Mouse (Mus musculus): ENCODE measurements at regions not wholly inside any gene's neighbourhood (a gene's known extent, or its start where the extent isn't known, plus 50 kb on each side); places are given as distances from the start of the nearest gene placed in this dataset.
A peak's percentile ranks its signal among the peaks of the same experiment; 100 is the strongest.

DNA sequence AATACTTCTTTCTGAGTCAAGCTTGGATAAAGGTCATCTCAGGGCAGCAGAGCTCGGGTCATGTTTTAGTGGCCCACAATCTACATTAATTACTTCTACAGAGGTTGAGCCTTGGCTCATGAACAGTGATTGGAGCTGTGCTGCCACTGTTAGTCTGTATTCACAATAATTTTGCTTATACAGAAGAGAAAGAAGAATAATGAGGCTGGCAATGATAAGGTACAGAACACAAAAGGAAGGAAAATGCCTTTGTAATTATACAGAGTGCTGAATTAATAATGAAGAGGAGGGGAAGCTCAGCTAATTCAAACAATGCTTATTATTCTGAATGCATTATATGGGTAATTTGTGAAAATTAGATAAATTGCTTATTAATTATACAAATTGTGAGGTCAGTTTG, 573.9 kb upstream of the Cblb start:
- DNase-seq = no peak

DNA sequence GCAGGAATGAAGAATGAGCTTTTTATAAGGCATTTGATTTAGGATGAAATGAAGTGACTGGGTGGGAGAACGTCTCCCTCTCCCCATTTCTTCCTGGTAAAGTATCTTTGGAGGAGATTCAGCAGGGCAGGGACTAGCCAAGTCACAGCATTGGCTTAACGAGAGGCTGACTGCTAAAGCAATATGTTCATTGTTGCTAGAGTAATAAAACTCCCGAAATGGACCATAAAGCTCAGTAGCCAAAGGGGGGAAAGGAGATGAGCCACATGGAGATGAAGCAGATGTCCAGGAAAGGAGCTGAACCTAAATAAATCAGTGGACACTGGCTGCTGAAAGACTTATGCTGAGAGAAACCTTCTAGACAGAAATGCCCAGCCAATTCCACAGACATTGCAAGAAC, 555.3 kb upstream of the Cblb start:
- peak; percentile 59 for DNase-seq

DNA sequence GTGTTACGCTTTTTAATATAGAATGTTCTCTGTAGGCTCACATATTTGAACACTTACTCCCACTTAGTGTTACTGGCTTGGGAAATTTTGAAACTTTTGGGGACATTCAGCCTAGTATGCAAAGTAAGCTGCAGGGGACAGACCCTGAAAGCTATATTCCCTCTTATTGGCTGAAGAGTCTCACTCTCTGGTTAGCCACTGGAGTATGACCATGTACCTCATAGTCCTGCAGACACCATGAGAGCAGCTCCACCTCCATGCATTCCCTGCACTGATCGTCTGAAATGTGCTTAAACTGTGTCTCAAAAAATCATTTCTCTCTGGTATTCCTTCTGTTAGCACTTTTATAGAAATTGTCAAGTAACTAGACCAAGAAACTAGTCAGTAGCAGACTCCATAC, 534.9 kb upstream of the Cblb start:
- no peak for DNase-seq

GRCm38 (mm10) chr16:51497777-51498176, 533.2 kb upstream of the Cblb start:
- no peak for DNase-seq

DNA sequence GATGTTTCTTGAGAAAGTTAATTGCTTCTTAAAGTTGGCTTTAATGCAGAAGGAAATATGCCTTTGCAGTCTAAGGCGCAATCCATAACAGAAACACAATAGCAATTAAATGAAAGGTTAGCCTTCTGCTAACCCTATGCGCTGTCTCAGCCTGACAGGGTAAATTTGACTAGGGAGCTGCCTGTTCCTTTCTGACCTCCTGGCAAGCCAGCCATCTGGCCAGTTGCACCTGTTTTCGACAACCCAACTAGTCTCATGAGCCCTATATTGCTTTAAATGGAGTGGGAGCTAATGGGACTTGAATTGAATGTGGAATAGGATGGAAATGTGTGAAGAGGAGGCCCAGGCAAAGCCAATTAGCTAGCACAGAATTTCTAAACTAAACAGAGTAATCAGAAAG, 513.9 kb upstream of the Cblb start:
- DNase-seq = peak; percentile 87

GRCm38 (mm10) chr16:51520762-51521161, 510.3 kb upstream of the Cblb start:
- no peak for DNase-seq

DNA sequence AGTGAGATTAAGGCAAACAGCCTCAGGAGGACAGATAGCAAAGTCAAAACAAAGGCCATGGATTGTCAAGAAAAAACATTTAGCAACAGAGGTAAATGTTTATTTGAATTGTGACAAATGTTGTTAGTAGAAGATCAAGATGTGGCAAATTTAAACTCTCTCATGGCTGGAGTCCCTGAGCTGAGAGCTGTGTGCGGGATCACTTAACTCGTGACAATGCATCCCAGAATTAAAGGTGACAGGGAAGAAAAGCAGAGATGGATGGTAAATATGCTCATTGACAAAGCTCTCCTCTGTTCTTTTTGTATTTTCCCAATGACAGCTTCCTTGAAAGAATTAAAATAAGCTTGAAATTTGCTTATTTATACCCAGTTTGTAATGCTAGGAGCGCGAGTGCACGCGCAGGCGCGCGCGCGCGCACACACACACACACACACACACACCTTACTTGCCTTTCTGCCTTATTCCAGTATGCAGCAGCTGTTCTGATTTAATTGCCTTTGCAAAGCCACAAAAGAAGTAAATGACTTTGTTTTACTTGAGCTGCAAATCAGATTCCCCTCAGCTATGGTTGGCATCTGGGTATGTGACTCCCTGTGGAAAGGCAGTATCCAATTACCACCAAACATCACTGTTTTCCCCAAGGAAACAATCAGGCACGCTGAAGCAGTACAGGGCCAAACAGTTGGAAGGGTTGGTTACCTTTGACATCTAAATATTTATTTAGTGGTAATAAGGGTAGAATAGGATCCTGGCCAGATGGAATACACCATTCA, 509.5 kb upstream of the Cblb start:
- DNase-seq = no peak

GRCm38 (mm10) chr16:51524023-51524422, 507.0 kb upstream of the Cblb start:
- no peak for DNase-seq

GRCm38 (mm10) chr16:51532496-51532895, 498.5 kb upstream of the Cblb start:
- no peak for DNase-seq

GRCm38 (mm10) chr16:51543769-51544168, 487.3 kb upstream of the Cblb start:
- no peak for DNase-seq

- DNase-seq = no peak
These were observed 484.0 kb upstream of the Cblb start for GRCm38 (mm10) chr16:51547032-51547431.

DNA sequence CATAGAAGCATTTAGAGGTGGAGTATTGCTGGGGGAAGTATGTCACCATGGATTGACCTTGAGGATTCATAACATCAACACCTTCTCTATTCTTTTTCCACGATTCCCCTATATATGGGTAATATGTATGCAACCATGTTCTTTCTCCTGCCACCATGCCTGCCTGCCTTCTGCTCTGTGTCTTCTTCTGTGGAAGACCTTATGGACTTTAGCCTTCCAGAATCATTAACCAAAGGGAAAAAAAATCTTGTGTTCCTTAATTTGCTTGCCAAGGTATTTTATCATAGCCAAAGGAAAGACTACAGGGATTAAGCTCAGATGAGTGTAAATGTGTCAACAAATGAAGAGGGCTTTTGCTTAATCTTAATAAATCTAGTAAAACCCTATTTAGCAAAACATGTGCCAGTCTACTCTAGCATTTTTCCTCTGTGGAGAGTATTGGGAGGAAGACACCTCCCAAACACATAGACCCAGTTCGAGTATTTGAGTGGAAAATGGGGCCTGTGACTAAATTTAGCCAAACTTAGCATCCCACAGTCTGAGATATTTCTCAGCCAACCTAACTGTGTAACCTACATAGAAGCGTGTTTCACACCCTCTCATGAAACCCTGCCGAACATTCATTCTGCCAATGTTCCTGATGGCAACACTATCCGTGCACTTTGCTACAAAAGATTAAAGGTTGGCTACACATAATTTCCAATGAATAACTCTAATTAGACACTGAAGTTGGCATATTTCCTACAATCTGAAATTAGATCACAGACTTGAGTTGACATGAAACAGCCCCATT, 468.0 kb upstream of the Cblb start:
- DNase-seq = no peak

- DNase-seq = no peak
These were observed 467.0 kb upstream of the Cblb start for GRCm38 (mm10) chr16:51564064-51564463.

DNA sequence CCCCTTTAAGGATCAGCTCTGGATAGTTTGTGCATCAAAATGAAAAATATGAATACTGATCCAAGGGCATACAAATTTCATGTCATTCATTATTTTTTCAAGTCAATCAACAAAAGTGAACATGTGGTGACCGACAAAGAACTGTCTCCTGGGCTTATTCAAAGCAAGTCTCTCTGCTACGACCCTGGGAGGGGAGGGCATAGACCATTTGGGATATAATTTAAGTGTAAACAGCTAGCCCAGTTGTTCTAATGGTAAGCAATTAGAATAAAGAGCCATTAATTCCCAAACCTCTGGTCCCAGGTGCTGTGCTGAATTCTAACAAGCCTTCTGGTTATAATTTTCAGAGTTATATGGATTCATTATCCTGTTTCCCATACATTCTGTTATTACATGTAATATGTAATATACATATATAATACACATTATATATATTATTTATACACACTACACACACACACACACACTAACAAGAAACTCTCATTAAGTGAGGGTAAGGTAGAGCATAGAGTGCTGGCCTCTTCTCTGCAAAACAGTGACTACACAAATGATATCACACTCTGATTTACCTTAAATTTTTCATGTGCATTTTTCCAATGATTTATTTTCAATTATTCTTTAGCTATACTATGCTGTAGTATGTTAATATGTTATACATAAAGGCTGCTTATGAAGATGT, 453.0 kb upstream of the Cblb start:
- no peak for DNase-seq

- peak; percentile 44 for DNase-seq
These were observed 450.5 kb upstream of the Cblb start for GRCm38 (mm10) chr16:51580525-51580924.

- no peak for DNase-seq
These were observed 441.1 kb upstream of the Cblb start for GRCm38 (mm10) chr16:51589924-51590397.

DNA sequence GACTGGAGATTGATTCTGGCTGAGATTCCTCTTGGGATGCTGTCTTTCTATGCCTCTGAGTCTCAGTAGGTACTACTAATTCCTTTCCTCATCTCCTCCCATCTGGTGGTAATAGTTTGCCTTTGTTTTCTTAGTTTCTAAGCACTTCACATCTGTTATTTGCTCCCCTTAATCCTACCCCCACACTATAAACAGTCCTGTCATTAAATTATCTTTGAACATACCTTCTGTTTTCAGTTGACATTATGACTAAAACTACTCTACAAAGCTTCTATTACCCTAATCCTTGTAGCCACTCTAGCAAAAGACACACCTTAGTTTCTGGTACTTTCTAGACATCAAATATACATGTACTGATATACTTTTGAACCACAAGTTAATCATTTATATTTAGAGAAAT, 413.4 kb upstream of the Cblb start:
- no peak for DNase-seq

- DNase-seq = no peak
These were observed 384.4 kb upstream of the Cblb start for GRCm38 (mm10) chr16:51646646-51647045.

DNA sequence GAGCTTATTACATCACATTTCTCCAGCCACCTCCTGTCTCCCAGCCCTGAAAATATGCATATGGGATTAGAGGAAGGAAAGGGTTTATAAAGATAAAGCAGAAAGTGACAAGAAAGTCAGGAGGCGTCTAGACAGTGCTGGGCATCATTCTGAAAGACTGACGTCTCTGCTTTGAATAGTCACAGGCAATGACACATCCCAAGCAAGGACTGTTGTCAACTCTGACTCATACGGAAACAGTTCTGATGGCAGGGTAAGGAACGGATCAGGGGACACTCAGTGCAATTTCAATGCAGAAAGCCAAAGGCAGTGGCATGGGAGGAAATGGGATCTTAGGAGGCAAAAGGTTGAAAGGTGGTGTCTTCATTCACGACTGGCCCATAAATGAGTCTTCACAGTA, 380.9 kb upstream of the Cblb start:
- DNase-seq = no peak

- DNase-seq = no peak
These were observed 380.3 kb upstream of the Cblb start for GRCm38 (mm10) chr16:51650683-51651082.

- DNase-seq = no peak
These were observed 369.3 kb upstream of the Cblb start for GRCm38 (mm10) chr16:51661693-51662092.

DNA sequence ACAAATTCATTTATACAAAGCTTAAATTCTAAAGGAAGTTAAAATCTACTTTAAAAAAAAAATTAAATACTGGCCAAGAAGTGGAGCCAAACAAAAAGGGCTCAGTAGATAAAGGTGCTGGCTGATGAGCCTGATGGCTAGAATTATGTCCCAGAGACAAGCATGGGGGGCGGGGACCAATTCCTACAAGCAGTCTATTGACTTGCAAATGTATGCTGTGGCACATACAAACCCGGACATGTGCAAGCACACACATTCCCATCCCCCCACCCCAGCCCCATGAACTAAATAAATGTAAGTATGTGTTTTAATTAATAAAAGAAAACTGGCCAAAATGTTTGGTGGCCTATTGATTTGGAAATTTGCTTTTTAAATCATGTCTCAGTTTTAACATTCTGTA, 366.7 kb upstream of the Cblb start:
- DNase-seq = no peak

- no peak for DNase-seq
These were observed 355.9 kb upstream of the Cblb start for GRCm38 (mm10) chr16:51675101-51675500.

GRCm38 (mm10) chr16:51675988-51676387, 355.0 kb upstream of the Cblb start:
- no peak for DNase-seq

Data from cerebellum, adult 11-12 months (tissue).